16 mouse cellular contexts compared by ENCODE assay signal in genomic region chr4:102209773-102210172, GRCm38 (mm10).
"Had no signal": no experiment of that assay in that cellular context is flagged by ENCODE, and none has a peak within 500 bp of the region (broad histone marks: within the 10 kb centered on the region; RNA-seq: fewer than 3 reads in every experiment).

No protein-coding gene starts in this region.

- H3K4me2 ChIP-seq: neural tube, embryonic 13.5 days; neural tube, embryonic 15.5 days; stomach, embryonic 15.5 days had no signal

- H3K9me3 ChIP-seq: neural tube, embryonic 13.5 days; neural tube, embryonic 15.5 days; stomach, embryonic 15.5 days had no signal

- H3K36me3 ChIP-seq: neural tube, embryonic 13.5 days; neural tube, embryonic 15.5 days; stomach, embryonic 15.5 days had no signal

- H3K4me1 ChIP-seq: neural tube, embryonic 13.5 days; neural tube, embryonic 15.5 days; stomach, embryonic 15.5 days had no signal

- H3K4me3 ChIP-seq: neural tube, embryonic 13.5 days; neural tube, embryonic 15.5 days; stomach, embryonic 15.5 days had no signal

- DNase-seq: retina, postnatal 1 day; right cerebral cortex, adult 18-20 months; right cerebral cortex, postnatal 14 days; right cerebral cortex, postnatal 25 days; right cerebral cortex, postnatal 4 days; spleen, adult 18-20 months; thymus, adult 18-20 months; thymus, adult 2 months; thymus, postnatal 14 days; thymus, postnatal 25 days; thymus, postnatal 36 days; thymus, postnatal 4 days had no signal

- H3K9ac ChIP-seq: neural tube, embryonic 13.5 days; neural tube, embryonic 15.5 days; stomach, embryonic 15.5 days had no signal

- H3K27ac ChIP-seq: neural tube, embryonic 13.5 days; neural tube, embryonic 15.5 days; stomach, embryonic 15.5 days; stomach, postnatal 0 days had no signal

- H3K27me3 ChIP-seq: neural tube, embryonic 13.5 days; neural tube, embryonic 15.5 days; stomach, embryonic 15.5 days had no signal
